Mouse (Mus musculus): Measurements from ENCODE around the gene Gpm6b. TPM values are rescaled to one million over a fixed set of nuclear protein-coding genes. Genes with fewer than 3 reads are reported as not detected.

Gene Gpm6b
- polyA plus RNA-seq, 1 experiment from 2014 or later: 12.4 TPM

- H3K4me3 ChIP-seq (ENCODE audit: low read depth, low read length): no peak overlapping the region
- no peaks in the 10 kb centered on the region; the same call in 1 of the 2 replicates for H3K27me3 ChIP-seq (ENCODE audit: control insufficient read depth, insufficient read depth, low read length)
- no peak overlapping the region for H3K4me2 ChIP-seq (ENCODE audit: low read depth, severe bottlenecking)
- no peaks in the 10 kb centered on the region for H3K36me3 ChIP-seq (ENCODE audit: control insufficient read depth, insufficient read depth, low read length)
- DNase-seq (ENCODE audit: low spot score): no peak
- ATAC-seq (ENCODE audit: insufficient number of reproducible peaks, low FRiP score, low TSS enrichment, low read depth): no peak
- H3K9me3 ChIP-seq (ENCODE audit: control insufficient read depth, low read length): no peaks in the 10 kb centered on the region
- no peaks in the 10 kb centered on the region for H3K4me1 ChIP-seq (ENCODE audit: control insufficient read depth, insufficient read depth, low read length)
- H3K27ac ChIP-seq (replicated peaks; ENCODE audit: low read depth, low read length): no peak overlapping the region
- WGBS: 64% methylated on average over 2 of the region's 2 CpGs
- H3K9ac ChIP-seq (ENCODE audit: low read length): no peak overlapping the region
Observed at GRCm38 (mm10) chrX:166353412-166353811, 114.7 kb downstream of the Gpm6b start.

DNA sequence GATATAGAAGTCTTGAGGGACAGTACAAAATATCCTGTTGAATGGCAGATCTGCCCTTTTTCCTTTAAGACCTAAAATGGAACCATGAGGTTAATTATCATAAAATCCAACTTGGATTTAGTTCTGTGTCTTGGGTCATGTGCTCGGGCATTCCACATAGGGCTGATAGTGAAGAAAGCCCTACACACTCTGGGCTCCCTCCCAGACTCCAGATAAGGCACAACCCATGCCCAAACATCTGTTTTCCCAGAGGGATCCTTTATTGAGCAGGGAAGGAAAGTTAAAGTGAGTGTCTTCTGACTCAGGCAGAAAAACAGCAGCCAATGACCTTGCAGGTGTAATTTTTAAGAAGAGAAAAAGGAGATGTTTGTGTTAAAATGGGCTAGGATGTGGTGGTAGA, 116.2 kb downstream of the Gpm6b start:
- no peak overlapping the region for H3K4me3 ChIP-seq (ENCODE audit: low read depth, low read length)
- no peak overlapping the region for H3K27ac ChIP-seq (replicated peaks; ENCODE audit: low read depth, low read length)
- H3K4me2 ChIP-seq (ENCODE audit: low read depth, severe bottlenecking): no peak overlapping the region
- ATAC-seq (ENCODE audit: insufficient number of reproducible peaks, low FRiP score, low TSS enrichment, low read depth): no peak
- no peaks in the 10 kb centered on the region for H3K36me3 ChIP-seq (ENCODE audit: control insufficient read depth, insufficient read depth, low read length)
- WGBS: 80% methylated on average over 1 of the region's 1 CpGs
- H3K4me1 ChIP-seq (ENCODE audit: control insufficient read depth, insufficient read depth, low read length): no peaks in the 10 kb centered on the region
- H3K27me3 ChIP-seq (ENCODE audit: control insufficient read depth, insufficient read depth, low read length): no peaks in the 10 kb centered on the region; the same call in 1 of the 2 replicates
- H3K9me3 ChIP-seq (ENCODE audit: control insufficient read depth, low read length): no peaks in the 10 kb centered on the region
- DNase-seq (ENCODE audit: low spot score): no peak
- no peak overlapping the region for H3K9ac ChIP-seq (ENCODE audit: low read length)

DNA sequence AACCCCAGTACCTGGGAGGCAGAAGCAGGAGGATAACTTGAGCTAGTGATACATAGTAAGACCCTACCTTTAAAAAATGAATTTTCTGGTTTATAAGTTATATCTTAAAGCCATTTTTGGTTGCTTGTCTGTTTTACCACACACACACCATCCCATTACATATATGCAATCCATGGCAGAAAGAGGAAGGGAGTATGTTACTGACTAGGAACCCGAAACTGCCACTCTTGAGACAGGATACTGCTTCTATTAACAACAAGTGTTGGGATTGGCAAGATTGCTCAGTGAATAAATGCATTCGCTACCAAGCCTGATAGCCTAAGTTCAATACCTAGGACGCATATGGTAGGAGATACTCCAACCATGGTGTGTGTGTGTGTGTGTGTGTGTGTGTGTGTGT, 117.6 kb downstream of the Gpm6b start:
- Histone ChIP-seq H3K27ac (replicated peaks; ENCODE audit: low read depth, low read length) (no peak overlapping the region), H3K9ac (ENCODE audit: low read length) (no peak overlapping the region), H3K9me3 (ENCODE audit: control insufficient read depth, low read length) (no peaks in the 10 kb centered on the region), H3K4me1 (ENCODE audit: control insufficient read depth, insufficient read depth, low read length) (no peaks in the 10 kb centered on the region), H3K4me2 (ENCODE audit: low read depth, severe bottlenecking) (no peak overlapping the region), H3K27me3 (ENCODE audit: control insufficient read depth, insufficient read depth, low read length) (peaks cover 2% of the 10 kb centered on the region), H3K4me3 (ENCODE audit: low read depth, low read length) (no peak overlapping the region), H3K36me3 (ENCODE audit: control insufficient read depth, insufficient read depth, low read length) (no peaks in the 10 kb centered on the region)
- DNase-seq (ENCODE audit: low spot score): no peak
- no peak for ATAC-seq (ENCODE audit: insufficient number of reproducible peaks, low FRiP score, low TSS enrichment, low read depth)
- 91% methylated on average over 3 of the region's 3 CpGs for WGBS

DNA sequence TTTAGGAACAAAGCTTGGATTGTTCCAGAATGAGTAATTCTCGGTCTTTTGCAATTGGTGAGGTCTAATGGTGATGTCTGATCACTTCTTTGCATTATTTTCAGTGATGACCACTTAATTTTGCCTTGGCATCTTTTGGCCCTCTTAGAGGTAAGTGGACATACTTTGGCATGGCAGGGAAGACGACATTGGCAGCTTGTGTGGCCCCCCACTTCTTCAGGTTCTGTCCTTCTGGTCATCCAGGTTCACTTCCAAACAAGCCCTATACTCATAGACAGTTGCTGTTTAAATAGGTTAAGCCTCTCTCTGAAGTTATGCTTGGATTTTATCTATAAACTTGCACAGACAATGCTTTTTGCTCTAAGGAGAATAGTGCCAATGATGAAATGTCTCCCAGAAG, 120.2 kb downstream of the Gpm6b start:
- no peak for DNase-seq (ENCODE audit: low spot score)
- Histone ChIP-seq H3K4me1 (ENCODE audit: control insufficient read depth, insufficient read depth, low read length) (no peaks in the 10 kb centered on the region), H3K4me2 (ENCODE audit: low read depth, severe bottlenecking) (no peak overlapping the region), H3K36me3 (ENCODE audit: control insufficient read depth, insufficient read depth, low read length) (no peaks in the 10 kb centered on the region), H3K4me3 (ENCODE audit: low read depth, low read length) (no peak overlapping the region), H3K27me3 (ENCODE audit: control insufficient read depth, insufficient read depth, low read length) (peaks cover 2% of the 10 kb centered on the region), H3K9me3 (ENCODE audit: control insufficient read depth, low read length) (no peaks in the 10 kb centered on the region), H3K27ac (replicated peaks; ENCODE audit: low read depth, low read length) (no peak overlapping the region), H3K9ac (ENCODE audit: low read length) (no peak overlapping the region)
- ATAC-seq (ENCODE audit: insufficient number of reproducible peaks, low FRiP score, low TSS enrichment, low read depth): no peak
- 83% methylated on average over 2 of the region's 2 CpGs for WGBS

- 75% methylated on average over 2 of the region's 2 CpGs for WGBS
- Histone ChIP-seq H3K9ac (ENCODE audit: low read length) (no peak overlapping the region), H3K4me3 (ENCODE audit: low read depth, low read length) (no peak overlapping the region), H3K4me2 (ENCODE audit: low read depth, severe bottlenecking) (no peak overlapping the region), H3K36me3 (ENCODE audit: control insufficient read depth, insufficient read depth, low read length) (no peaks in the 10 kb centered on the region), H3K27ac (replicated peaks; ENCODE audit: low read depth, low read length) (no peak overlapping the region), H3K9me3 (ENCODE audit: control insufficient read depth, low read length) (no peaks in the 10 kb centered on the region), H3K27me3 (ENCODE audit: control insufficient read depth, insufficient read depth, low read length) (peaks cover 2% of the 10 kb centered on the region), H3K4me1 (ENCODE audit: control insufficient read depth, insufficient read depth, low read length) (no peaks in the 10 kb centered on the region)
- DNase-seq (ENCODE audit: low spot score): no peak
- no peak for ATAC-seq (ENCODE audit: insufficient number of reproducible peaks, low FRiP score, low TSS enrichment, low read depth)
Observed at GRCm38 (mm10) chrX:166359927-166360440, 121.3 kb downstream of the Gpm6b start.

- Histone ChIP-seq H3K4me3 (ENCODE audit: low read depth, low read length) (no peak overlapping the region), H3K36me3 (ENCODE audit: control insufficient read depth, insufficient read depth, low read length) (no peaks in the 10 kb centered on the region), H3K27ac (replicated peaks; ENCODE audit: low read depth, low read length) (no peak overlapping the region), H3K4me2 (ENCODE audit: low read depth, severe bottlenecking) (no peak overlapping the region), H3K4me1 (ENCODE audit: control insufficient read depth, insufficient read depth, low read length) (no peaks in the 10 kb centered on the region), H3K9ac (ENCODE audit: low read length) (no peak overlapping the region), H3K9me3 (ENCODE audit: control insufficient read depth, low read length) (no peaks in the 10 kb centered on the region), H3K27me3 (ENCODE audit: control insufficient read depth, insufficient read depth, low read length) (peaks cover 2% of the 10 kb centered on the region)
- 84% methylated on average over 4 of the region's 4 CpGs for WGBS
- DNase-seq (ENCODE audit: low spot score) (no peak), ATAC-seq (ENCODE audit: insufficient number of reproducible peaks, low FRiP score, low TSS enrichment, low read depth) (no peak)
Observed at GRCm38 (mm10) chrX:166360455-166360854, 121.7 kb downstream of the Gpm6b start.

DNA sequence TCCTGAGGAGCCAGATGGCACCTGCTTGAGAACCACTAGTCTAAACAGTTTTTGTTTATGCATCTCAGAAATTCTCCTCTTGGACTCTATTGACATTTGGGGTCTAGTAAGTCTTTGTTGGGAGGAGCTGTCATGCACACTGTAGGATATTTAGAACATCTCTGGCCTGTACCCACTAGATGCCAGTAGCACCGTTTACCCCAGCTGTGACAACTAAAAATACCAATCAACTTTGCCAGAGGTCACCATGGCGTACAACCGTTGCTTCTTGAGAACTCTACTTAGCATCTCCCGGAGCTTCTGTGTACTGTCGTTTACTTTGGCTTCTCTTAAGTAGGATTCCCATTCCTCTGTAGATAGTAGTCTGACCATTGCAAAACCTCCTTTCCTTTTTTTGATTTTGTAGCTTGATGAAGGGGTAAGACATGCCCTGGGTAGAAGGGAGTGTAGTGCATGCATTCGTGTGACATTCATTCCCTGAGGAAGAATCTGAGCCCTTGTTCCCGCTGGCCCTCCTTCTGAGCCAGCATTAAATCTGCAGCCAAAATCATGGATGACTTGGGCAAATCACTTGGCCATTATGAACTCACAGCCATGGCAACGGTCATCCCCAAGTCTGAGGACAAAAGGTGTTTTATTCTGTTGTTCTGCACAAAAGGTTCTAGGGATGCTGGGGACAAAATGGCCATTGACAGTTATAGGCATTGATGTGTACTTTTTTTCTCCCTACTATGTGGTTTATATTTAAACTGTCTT, 126.9 kb downstream of the Gpm6b start:
- Histone ChIP-seq H3K27me3 (ENCODE audit: control insufficient read depth, insufficient read depth, low read length) (peaks cover 8% of the 10 kb centered on the region), H3K4me2 (ENCODE audit: low read depth, severe bottlenecking) (no peak overlapping the region), H3K36me3 (ENCODE audit: control insufficient read depth, insufficient read depth, low read length) (no peaks in the 10 kb centered on the region), H3K9ac (ENCODE audit: low read length) (no peak overlapping the region), H3K27ac (replicated peaks; ENCODE audit: low read depth, low read length) (no peak overlapping the region), H3K4me1 (ENCODE audit: control insufficient read depth, insufficient read depth, low read length) (no peaks in the 10 kb centered on the region), H3K4me3 (ENCODE audit: low read depth, low read length) (no peak overlapping the region), H3K9me3 (ENCODE audit: control insufficient read depth, low read length) (no peaks in the 10 kb centered on the region)
- ATAC-seq (ENCODE audit: insufficient number of reproducible peaks, low FRiP score, low TSS enrichment, low read depth) (no peak), DNase-seq (ENCODE audit: low spot score) (no peak)
- WGBS: 87% methylated on average over 8 of the region's 8 CpGs

DNA sequence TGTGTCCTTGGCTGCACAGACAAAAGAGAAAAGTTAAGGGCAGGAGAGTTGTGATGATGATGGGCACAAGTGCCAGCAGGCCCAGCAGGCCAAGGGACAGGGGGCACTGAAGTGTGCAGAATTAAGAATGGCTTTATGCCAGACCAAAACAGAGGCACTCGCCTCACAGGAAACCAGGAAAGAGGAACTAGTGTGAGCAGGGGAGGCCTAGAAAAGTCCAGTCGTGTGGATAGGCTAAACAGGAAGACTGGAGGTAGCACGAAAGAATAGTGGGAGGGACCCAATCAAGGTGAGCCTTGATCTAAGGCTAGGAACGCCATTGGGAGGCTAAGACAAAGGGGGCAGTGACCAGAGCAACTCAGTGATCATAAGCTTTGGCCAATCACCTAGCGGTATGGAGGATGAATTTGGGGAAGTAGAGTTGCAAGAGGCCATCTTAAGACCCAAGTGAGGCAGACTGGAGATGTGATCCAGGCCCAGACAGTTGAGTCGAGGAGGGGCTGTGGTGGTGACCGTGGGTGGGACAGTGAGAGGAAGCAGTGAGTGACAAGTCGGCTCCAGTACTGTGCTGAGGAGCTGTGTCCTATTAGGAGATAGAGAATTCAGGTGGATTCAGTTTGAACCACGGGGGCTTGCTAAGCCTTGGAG, 138.1 kb downstream of the Gpm6b start:
- Histone ChIP-seq H3K4me3 (ENCODE audit: low read depth, low read length) (no peak overlapping the region), H3K27ac (replicated peaks; ENCODE audit: low read depth, low read length) (no peak overlapping the region), H3K4me1 (ENCODE audit: control insufficient read depth, insufficient read depth, low read length) (no peaks in the 10 kb centered on the region), H3K9ac (ENCODE audit: low read length) (no peak overlapping the region), H3K9me3 (ENCODE audit: control insufficient read depth, low read length) (no peaks in the 10 kb centered on the region), H3K4me2 (ENCODE audit: low read depth, severe bottlenecking) (no peak overlapping the region), H3K36me3 (ENCODE audit: control insufficient read depth, insufficient read depth, low read length) (no peaks in the 10 kb centered on the region), H3K27me3 (ENCODE audit: control insufficient read depth, insufficient read depth, low read length) (peaks cover 2% of the 10 kb centered on the region)
- DNase-seq (ENCODE audit: low spot score) (no peak), ATAC-seq (ENCODE audit: insufficient number of reproducible peaks, low FRiP score, low TSS enrichment, low read depth) (no peak)
- 87% methylated on average over 9 of the region's 9 CpGs for WGBS
